In genomic region chr1:187236296-187236695, GRCm38 (mm10) we compare ENCODE assay signal across 18 mouse cellular contexts. TPM values are rescaled to one million over a fixed set of nuclear protein-coding genes. Genes with fewer than 3 reads are reported as not detected.
"Had no signal": no experiment of that assay in that cellular context is flagged by ENCODE, and none has a peak within 500 bp of the region (broad histone marks: within the 10 kb centered on the region; RNA-seq: fewer than 3 reads in every experiment).

No protein-coding gene starts in this region.

- H3K27ac ChIP-seq: limb, embryonic 12.5 days; liver, embryonic 15.5 days; midbrain, embryonic 10.5 days; neural tube, embryonic 13.5 days; stomach, embryonic 15.5 days had no signal

- H3K9ac ChIP-seq: limb, embryonic 12.5 days; liver, embryonic 15.5 days; neural tube, embryonic 13.5 days; stomach, embryonic 15.5 days had no signal

- H3K27me3 ChIP-seq: limb, embryonic 12.5 days; liver, embryonic 15.5 days; neural tube, embryonic 13.5 days; stomach, embryonic 15.5 days had no signal

- DNase-seq: kidney, adult 11 months; kidney, postnatal 25 days; layer of hippocampus, adult 9-11 months; liver; lung, adult 2 months; lung, postnatal 36 days; midbrain, embryonic 14.5 days; right cerebral cortex, postnatal 4 days; thymus, adult 2 months; thymus, postnatal 25 days had no signal

- H3K36me3 ChIP-seq: stomach, embryonic 15.5 days had no signal

- H3K4me1 ChIP-seq: midbrain, embryonic 10.5 days; neural tube, embryonic 13.5 days had no signal

- H3K4me2 ChIP-seq: limb, embryonic 12.5 days; liver, embryonic 15.5 days; neural tube, embryonic 13.5 days; stomach, embryonic 15.5 days had no signal

- ATAC-seq: lung, postnatal 0 days had no signal

- H3K4me3 ChIP-seq: limb, embryonic 12.5 days; liver, embryonic 15.5 days; midbrain, embryonic 10.5 days; myocyte; neural tube, embryonic 13.5 days; stomach, embryonic 15.5 days had no signal

- H3K9me3 ChIP-seq: limb, embryonic 12.5 days; liver, embryonic 15.5 days; midbrain, embryonic 10.5 days; neural tube, embryonic 13.5 days; stomach, embryonic 15.5 days had no signal

RNA-seq across cellular contexts. Expression of gene Spata17, which starts 21.0 kb away (rescaled TPM):
- polyA plus RNA-seq: spleen, adult 2 months had no signal
